Mouse (Mus musculus) megakaryocyte progenitor cell, adult 5-6 weeks (primary cell): ENCODE results near the gene Tcam1. TPM values are rescaled to one million over a fixed set of nuclear protein-coding genes. Genes with fewer than 3 reads are reported as not detected.

Experiments used
- ATAC-seq: replicated peaks from 2 replicates; pipeline ENCODE4 v1.8.0; 2016; ENCODE audit warnings: mild to moderate bottlenecking, moderate TSS enrichment, inconsistent platforms; ENCODE audit not compliant: poor library complexity
- total RNA-seq, 2 experiments: library from RNA; stranded (forward) in 1 of 2; stranded (reverse) in 1 of 2; fragments of 157-497, 149-512 nt in 1 of 2; fragments of 200-1000 nt in 1 of 2; gene quantifications; 2 replicates each; pipeline versions ENCODE4 v1.2.3 to v1.2.4; 2015 to 2017

The Tcam1 gene
- total RNA-seq, 2 experiments from 2014 or later: 1.6 to 2.2 TPM

DNA sequence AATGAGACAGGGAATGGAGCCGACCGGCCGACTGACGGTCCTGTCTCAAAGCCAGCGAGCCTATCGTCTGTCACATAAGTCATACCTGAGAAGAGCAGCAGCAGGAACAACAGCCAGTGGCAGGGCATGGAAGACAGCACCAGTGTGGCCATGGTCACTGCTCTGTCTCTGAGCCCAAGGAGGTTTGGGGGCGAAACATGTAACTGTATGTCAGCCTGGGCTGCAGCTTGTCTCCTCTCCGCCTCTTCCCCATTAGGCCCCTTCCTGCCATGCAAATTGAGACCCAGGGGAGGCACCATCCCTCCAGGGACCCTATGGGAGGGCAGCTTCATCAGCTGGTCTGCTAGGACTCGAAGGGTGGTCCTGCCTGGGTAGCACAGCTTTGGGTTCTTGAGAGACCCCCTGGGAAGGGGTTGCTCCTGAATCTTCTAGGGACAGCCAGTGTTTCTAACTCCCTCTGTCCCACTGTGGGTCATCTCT, 37.9 kb downstream of the Tcam1 start, which contains the start of gene Cd79b:
TSS of gene Cd79b (minus strand) at position 430 of the 480 bp plus-strand sequence.
- peak; percentile 41 for ATAC-seq

DNA sequence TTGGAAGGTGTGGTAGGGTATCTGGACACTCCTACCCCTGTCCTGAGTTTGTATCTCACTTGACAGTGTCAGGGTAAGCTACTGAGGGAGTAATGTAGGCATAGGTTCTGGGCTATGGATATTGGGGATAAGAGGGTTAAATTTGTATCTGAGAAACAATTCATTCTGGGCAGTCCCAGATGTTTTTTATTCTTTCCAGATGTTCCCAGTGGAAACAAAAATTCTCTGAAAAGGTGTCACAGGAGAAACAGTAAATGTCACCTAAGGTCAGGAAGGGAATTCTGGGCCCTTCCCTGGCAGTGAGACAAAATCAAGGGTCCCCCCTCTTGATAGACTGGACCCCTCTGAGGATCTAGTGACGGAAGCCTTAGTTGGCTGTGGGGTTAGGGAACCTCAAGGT, 39.9 kb downstream of the Tcam1 start:
- ATAC-seq: no peak

DNA sequence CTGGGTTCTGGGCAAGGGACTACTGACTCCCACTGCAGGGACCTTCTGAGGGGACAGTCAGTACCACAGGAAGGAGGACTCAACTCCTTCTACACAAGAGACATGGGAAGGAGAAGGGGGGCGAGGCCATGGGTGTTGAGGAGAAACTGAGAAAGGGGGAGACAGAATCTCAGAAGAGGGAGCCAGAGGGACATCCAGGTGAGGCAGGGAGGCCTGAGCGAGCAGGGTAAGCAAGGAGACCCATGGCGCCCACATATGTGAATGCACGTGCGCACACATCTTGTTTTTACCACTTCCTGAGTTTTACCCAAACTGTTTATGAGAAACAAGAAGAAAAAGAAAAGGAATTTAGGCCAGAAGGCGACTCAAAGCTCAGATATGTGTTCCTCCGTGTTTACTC, 41.3 kb downstream of the Tcam1 start:
- ATAC-seq: no peak

DNA sequence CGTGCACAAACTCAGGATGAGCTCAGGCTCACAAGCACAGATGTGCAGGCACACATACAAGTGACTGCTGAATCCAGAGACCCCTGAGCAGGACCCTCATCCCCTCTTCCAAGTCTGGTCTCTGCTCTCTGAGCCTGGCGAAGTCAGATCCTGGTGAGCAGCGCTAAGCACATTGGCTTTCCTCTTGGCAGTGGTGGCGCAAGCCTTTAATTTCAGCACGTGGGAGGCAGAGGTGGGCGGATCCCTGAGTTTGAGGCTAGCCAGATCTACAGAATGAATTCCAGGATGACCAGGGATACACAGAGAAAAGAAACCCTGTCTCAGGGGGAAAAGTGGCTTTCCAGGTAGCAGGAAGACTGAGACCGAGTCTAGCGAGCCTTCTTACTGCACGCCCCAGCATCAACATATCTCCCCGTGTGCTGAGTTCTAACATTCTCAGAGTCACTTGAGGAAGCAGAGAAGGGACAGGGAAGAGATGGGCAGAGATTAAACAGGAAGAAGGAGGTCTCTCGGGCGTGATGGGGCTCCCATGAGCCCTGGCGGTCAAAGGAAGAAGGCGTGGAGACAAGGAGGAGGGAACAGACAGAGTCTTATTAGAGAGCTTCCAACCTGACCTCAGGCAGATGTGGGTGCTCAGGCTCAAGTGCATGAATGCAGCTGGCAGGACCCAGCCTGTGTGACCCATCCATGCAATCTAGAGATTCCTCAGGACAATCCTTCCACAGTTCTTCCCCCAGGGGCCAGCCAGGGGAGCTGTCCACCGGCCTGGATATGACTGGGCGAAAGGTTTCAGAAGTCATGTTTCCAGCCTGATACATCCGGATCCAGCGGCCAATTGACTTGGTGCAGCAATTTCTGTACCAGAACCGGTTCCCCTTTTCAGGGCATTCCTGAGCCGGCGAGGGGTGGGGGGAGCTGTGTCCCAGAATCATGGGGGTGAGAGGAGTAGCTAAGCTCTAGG, 42.2 kb downstream of the Tcam1 start:
- ATAC-seq: peak; percentile 67

DNA sequence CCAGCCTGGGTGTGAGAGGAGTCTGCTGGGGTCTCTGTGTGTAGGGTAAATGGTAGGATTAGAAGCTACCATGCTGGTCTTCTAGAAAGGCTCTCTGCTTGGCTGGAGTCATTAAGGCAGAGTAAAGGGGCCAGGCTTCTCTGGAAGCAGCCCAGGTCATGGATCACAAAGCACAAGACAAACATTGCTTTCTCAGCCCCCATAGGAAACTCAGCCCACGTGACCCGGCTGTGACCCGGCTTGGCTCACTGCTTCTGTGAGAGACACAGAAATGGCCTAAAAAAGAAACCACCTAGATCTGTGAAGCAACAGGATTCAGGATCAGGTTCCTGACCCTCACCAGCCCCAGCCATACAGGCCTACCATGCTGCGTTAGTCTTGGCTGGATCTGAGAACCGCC, 48.4 kb downstream of the Tcam1 start:
- no peak for ATAC-seq

DNA sequence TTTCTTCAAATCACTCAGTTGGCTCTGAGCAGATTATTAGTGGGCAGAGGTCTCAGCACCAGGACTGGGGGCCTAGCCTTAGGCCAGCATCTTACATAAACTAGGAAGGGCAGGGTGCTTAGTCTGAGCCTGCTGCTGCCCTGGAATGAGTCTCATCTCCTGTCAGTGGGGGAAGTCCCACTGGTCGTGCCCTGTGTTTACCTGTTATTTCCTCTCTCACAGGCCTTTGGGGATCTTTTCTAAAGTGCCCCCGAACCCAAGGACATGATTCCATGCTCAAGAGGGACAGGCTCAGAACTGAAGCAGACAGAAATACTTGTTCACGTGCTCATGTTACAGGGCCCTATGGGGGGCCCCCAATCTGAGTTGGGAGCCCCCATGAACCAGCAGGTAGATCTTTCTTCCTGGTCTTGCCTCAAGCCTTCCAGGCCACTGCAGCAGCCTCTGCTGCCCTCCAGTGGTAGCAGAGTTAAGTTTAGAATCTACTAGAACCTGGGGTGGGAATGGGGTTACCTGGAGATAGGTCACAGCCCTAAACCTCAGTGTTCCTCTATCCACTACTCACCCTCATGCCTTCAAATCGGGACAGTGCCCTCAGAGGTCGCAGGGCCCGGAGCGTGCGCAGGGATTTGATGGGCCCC, 49.2 kb downstream of the Tcam1 start:
- peak; percentile 56 for ATAC-seq

DNA sequence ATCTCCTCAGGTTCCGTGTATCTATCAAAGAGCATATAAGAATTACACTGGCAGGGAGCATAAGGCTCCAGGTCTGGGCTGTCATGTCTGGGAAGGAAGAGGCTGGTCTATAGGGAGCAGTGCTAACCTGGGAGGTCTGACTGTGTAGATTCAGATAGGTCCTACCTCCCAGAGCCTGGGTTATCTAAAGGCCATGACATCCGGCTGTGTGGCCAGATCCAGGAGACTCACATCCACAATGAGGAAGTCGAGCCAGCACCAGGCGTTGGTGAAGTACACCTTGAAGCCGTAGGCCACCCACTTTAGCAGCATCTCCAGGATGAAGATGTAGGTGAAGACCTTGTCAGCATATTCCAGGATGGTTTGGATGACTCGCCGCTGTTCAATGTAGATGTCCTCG, 50.0 kb downstream of the Tcam1 start:
- ATAC-seq: no peak

DNA sequence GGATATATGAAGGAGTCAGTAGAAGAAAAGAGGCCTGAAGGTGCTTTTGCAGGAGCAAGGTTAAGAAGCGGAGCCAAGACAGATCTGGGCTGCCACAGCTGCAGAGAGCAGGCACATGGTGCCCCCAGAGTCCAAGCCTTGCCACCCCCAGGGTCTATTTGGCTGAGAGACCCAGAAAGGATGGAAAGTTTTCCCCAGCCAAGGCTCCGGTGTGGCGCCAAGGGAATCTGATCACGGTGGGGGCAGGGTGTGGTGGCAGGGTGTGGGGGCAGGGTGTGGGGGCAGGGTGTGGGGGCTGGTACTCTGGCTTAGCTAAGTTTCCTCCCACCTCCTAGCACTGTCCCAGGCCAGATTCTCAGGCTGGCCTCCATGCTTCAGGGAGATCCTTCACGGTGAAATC, 52.0 kb downstream of the Tcam1 start:
- ATAC-seq: no peak

DNA sequence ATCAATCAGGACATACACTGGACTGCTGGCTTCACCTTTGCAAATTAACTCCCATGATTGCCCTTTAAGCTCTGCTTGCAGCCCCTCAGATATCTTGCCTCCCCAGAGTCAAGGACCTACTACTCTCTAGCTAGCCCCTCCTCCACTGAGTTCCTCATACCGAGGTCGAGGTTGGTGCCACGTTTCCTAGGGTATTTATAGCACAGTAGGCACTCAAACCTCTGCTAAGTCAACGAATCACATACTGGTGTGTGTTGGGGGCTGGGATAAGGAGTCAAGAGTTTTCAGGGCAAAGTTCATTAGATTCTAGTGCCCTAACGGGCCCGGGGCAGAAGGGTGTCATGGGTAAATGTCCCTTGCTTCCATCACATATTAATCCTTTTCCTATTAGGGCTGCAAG, 52.7 kb downstream of the Tcam1 start:
- ATAC-seq: no peak; the same call in 1 of the 2 replicates

DNA sequence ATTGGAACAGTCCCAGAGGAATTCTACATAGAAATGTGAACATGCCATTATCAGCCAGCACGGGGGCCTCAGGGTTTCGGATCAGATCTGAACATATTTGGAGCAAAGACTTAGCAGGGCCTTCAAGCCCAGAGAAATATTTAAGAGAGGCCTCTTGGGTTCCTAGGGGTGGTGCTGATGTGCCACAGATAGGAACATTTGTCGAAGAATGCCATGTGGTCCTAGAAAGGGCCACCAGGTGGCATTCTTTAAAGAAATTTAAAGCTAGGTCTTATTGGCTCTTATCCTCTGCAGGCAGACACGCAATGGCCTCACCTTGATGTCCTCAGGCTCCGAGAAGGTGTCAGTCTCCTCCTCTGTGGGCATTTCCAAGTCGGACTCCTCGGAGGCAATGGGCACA, 53.2 kb downstream of the Tcam1 start:
- peak; percentile 86 for ATAC-seq

DNA sequence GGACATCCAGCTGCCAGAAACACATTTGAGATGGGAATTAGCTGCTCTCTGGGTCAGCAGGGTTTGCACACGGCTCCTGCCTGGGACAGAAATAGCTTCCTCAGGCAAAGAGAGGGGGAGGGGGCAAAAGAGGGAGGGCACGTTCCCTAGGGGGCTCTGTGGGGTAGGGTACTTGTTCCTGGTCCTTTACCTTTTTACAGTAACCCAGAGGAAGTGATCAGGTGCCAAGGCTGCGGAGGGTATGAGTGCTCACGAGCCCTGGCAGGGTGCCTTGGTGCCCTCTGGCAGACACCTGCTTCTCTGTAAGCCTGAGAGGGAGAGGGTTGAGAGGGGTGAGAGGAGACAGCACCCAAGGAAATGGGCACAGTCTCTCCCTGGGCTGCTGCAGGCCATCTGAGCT, 56.0 kb downstream of the Tcam1 start:
- no peak for ATAC-seq

DNA sequence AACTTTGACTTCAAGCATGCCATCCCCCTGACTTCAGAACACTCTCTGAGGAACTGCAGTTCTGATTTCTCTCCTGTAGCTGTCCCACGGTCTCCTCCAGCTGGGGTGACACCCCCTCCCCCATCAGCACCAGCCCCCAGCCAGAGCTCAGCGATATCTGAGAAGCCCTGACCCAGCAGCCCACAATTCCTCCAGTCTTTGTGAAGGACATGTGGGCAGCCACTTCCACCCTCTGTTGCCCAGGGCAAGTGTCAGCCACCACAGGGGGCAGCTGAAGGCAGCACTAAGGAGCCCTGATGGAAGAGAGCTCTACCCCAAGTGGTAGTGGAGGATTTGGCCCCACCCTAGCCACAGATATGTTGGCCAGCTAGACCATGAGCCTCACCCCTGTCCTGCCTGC, 57.6 kb downstream of the Tcam1 start:
- ATAC-seq: no peak; the same call in 1 of the 2 replicates

DNA sequence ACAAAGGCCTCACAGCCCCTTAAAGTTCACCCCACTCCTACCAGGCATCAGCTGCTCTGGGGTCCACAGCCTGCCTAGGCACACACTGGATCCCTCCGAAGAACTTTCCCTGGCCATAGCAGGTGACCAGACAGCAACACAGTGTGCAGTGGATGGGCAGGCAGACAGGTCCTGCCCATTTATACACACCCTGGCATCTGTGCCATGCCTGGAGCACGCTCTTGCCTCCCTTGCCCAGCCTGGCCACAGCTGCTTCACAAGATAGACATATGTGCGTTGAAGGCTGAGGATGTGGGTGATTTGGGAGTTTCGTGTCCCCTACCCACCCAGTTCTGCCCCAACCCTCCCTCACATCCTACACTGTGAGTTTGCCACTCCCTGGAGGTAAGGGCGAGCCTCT, 61.6 kb downstream of the Tcam1 start:
- no peak for ATAC-seq

Other genes starting within 250 kb of the Tcam1 start
- 46.2 and 48.8 TPM in 2 replicates for gene Dcaf7, start 239.8 kb upstream of the Tcam1 start, total RNA-seq (2015)
- 45.5 and 48.9 TPM in 2 replicates for gene Dcaf7, start 239.8 kb upstream of the Tcam1 start, total RNA-seq (2017)
- gene Taco1, start 210.6 kb upstream of the Tcam1 start, total RNA-seq (2015): 5.6 and 6.3 TPM in 2 replicates
- 11.0 and 17.9 TPM in 2 replicates for gene Taco1, start 210.6 kb upstream of the Tcam1 start, total RNA-seq (2017)
- gene Map3k3, start 192.1 kb upstream of the Tcam1 start, total RNA-seq (2015): 16.5 and 19.1 TPM in 2 replicates
- 23.8 and 31.4 TPM in 2 replicates for gene Map3k3, start 192.1 kb upstream of the Tcam1 start, total RNA-seq (2017)
- 2.6 and 4.4 TPM in 2 replicates for gene Gm10840, start 115.8 kb upstream of the Tcam1 start, total RNA-seq (2015)
- gene Gm10840, start 115.8 kb upstream of the Tcam1 start, total RNA-seq (2017): not detected in 2 replicates
- 169 and 172 TPM in 2 replicates for gene Limd2, start 115.8 kb upstream of the Tcam1 start, total RNA-seq (2015)
- 37.4 and 40.8 TPM in 2 replicates for gene Limd2, start 115.8 kb upstream of the Tcam1 start, total RNA-seq (2017)
- gene Strada, start 74.5 kb upstream of the Tcam1 start, total RNA-seq (2015): 27.0 and 31.6 TPM in 2 replicates
- 20.1 and 21.7 TPM in 2 replicates for gene Strada, start 74.5 kb upstream of the Tcam1 start, total RNA-seq (2017)
- 41.7 and 51.3 TPM in 2 replicates for gene Ccdc47, start 60.3 kb upstream of the Tcam1 start, total RNA-seq (2015)
- 138 and 195 TPM in 2 replicates for gene Ccdc47, start 60.3 kb upstream of the Tcam1 start, total RNA-seq (2017)
- 39.8 and 47.9 TPM in 2 replicates for gene Ddx42, start 59.7 kb upstream of the Tcam1 start, total RNA-seq (2015)
- 68.8 and 101 TPM in 2 replicates for gene Ddx42, start 59.7 kb upstream of the Tcam1 start, total RNA-seq (2017)
- 45.5 and 45.7 TPM in 2 replicates for gene Ftsj3, start 20.6 kb upstream of the Tcam1 start, total RNA-seq (2015)
- 151 and 191 TPM in 2 replicates for gene Ftsj3, start 20.6 kb upstream of the Tcam1 start, total RNA-seq (2017)
- 52.0 and 54.1 TPM in 2 replicates for gene Psmc5, start 20.5 kb upstream of the Tcam1 start, total RNA-seq (2015)
- gene Psmc5, start 20.5 kb upstream of the Tcam1 start, total RNA-seq (2017): 110 and 120 TPM in 2 replicates
- gene Smarcd2, start 3.7 kb upstream of the Tcam1 start, total RNA-seq (2015): 62.9 and 63.5 TPM in 2 replicates
- 216 and 275 TPM in 2 replicates for gene Smarcd2, start 3.7 kb upstream of the Tcam1 start, total RNA-seq (2017)
- not detected in 2 replicates for gene Gh, start 25.2 kb downstream of the Tcam1 start, total RNA-seq (2015)
- gene Gh, start 25.2 kb downstream of the Tcam1 start, total RNA-seq (2017): not detected in 2 replicates
- 47.2 and 51.9 TPM in 2 replicates for gene Cd79b, start 38.1 kb downstream of the Tcam1 start, total RNA-seq (2015)
- gene Cd79b, start 38.1 kb downstream of the Tcam1 start, total RNA-seq (2017): 29.6 and 30.9 TPM in 2 replicates
- gene Scn4a, start 76.6 kb downstream of the Tcam1 start, total RNA-seq (2015): 0.12 TPM in 1 of 2 replicates, not detected in the other
- gene Scn4a, start 76.6 kb downstream of the Tcam1 start, total RNA-seq (2017): 0.03 TPM in 1 of 2 replicates, not detected in the other
- not detected in 2 replicates for gene Prr29, start 88.8 kb downstream of the Tcam1 start, total RNA-seq (2015)
- gene Prr29, start 88.8 kb downstream of the Tcam1 start, total RNA-seq (2017): not detected in 2 replicates
- gene Icam2, start 111.4 kb downstream of the Tcam1 start, total RNA-seq (2015): 59.9 and 60.3 TPM in 2 replicates
- gene Icam2, start 111.4 kb downstream of the Tcam1 start, total RNA-seq (2017): 87.1 and 123 TPM in 2 replicates
- gene Ern1, start 211.2 kb downstream of the Tcam1 start, total RNA-seq (2015): 54.0 and 58.6 TPM in 2 replicates
- gene Ern1, start 211.2 kb downstream of the Tcam1 start, total RNA-seq (2017): 45.6 and 50.2 TPM in 2 replicates